In the genomic region with DNA sequence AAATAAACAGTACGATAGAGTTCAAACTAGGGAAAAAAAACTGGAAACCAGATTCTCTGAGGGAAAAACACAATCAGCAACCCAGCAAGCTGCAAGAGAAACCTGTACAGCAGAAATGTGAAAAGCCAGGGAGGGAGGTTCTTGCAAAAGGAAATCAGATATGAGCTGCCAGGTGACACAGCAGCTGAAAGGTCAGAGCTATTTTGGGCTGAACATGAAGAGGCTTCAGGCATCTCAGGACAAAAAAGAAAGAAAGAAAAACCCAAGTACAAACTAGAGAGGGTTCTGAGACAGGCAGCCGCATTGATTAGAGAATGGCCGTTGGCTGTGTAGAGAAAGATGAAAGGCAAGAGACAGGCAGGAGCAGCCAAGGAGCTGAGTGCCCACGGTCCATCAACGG, we compare ENCODE assay signal across 18 mouse cellular contexts.
DNase-seq lines count a peak whose midpoint lies in the region; ATAC-seq lines count a peak whose summit lies in the region.
"Had no signal": no experiment of that assay in that cellular context is flagged by ENCODE, and none has a peak within 500 bp of the region (broad histone marks: within the 10 kb centered on the region; RNA-seq: fewer than 3 reads in every experiment).

No protein-coding gene starts in this region.

- no peak overlapping the region for H3K4me3 ChIP-seq in embryonic facial prominence, embryonic 11.5 days (ENCODE audit: low read depth, low read length)
- H3K4me3 ChIP-seq in heart, embryonic 16.5 days (ENCODE audit: low read length), result no peak overlapping the region
- H3K4me3 ChIP-seq: hindbrain, embryonic 15.5 days; limb, embryonic 12.5 days; liver, embryonic 15.5 days; stomach, embryonic 15.5 days had no signal

- no peak overlapping the region for H3K27ac ChIP-seq in embryonic facial prominence, embryonic 11.5 days (replicated peaks; ENCODE audit: low read depth, low read length)
- no peak overlapping the region for H3K27ac ChIP-seq in heart, embryonic 16.5 days (ENCODE audit: low read length)
- H3K27ac ChIP-seq: hindbrain, embryonic 15.5 days; limb, embryonic 12.5 days; liver, embryonic 15.5 days; stomach, embryonic 15.5 days had no signal

- H3K36me3 ChIP-seq in embryonic facial prominence, embryonic 11.5 days (replicated peaks; ENCODE audit: control insufficient read depth, insufficient read depth, low read depth, low read length), result no peaks in the 10 kb centered on the region
- H3K36me3 ChIP-seq in heart, embryonic 16.5 days (ENCODE audit: control insufficient read depth, insufficient read depth), result no peaks in the 10 kb centered on the region
- H3K36me3 ChIP-seq: hindbrain, embryonic 15.5 days; limb, embryonic 12.5 days; liver, embryonic 15.5 days; stomach, embryonic 15.5 days had no signal

- H3K27me3 ChIP-seq in embryonic facial prominence, embryonic 11.5 days (ENCODE audit: control insufficient read depth, insufficient read depth, low read length), result no peaks in the 10 kb centered on the region
- no peaks in the 10 kb centered on the region for H3K27me3 ChIP-seq in heart, embryonic 16.5 days (ENCODE audit: control insufficient read depth, insufficient read depth, low read length)
- H3K27me3 ChIP-seq: hindbrain, embryonic 15.5 days; limb, embryonic 12.5 days; liver, embryonic 15.5 days; stomach, embryonic 15.5 days had no signal

- no peaks in the 10 kb centered on the region; the same call in 1 of the 2 replicates for H3K4me1 ChIP-seq in embryonic facial prominence, embryonic 11.5 days (ENCODE audit: control insufficient read depth, insufficient read depth, low read length)
- H3K4me1 ChIP-seq in heart, embryonic 16.5 days (ENCODE audit: control insufficient read depth, insufficient read depth, low read length), result 0 out of 2 replicates have a peak, but pooled peaks cover 6% of the 10 kb centered on the region
- H3K4me1 ChIP-seq: liver, embryonic 15.5 days; stomach, embryonic 15.5 days had no signal

- peak; percentile 22 for DNase-seq in heart, adult 11 months
- no peak for DNase-seq in heart, adult 9 months (ENCODE audit: low spot score in 2 of 2)
- DNase-seq in kidney, adult 9 months, result peak; percentile 12
- no peak for DNase-seq in kidney, postnatal 14 days
- peak; percentile 32 for DNase-seq in embryonic facial prominence, embryonic 11.5 days (ENCODE audit: low spot score)
- no peak for DNase-seq in cerebellum, postnatal 25 days
- DNase-seq: adrenal gland, postnatal 14 days; cerebellum, adult 11 months; right cerebral cortex, adult 18-20 months; spleen, adult 18-20 months had no signal

- H3K9me3 ChIP-seq in embryonic facial prominence, embryonic 11.5 days (replicated peaks; ENCODE audit: control insufficient read depth, low read length), result no peaks in the 10 kb centered on the region
- no peaks in the 10 kb centered on the region for H3K9me3 ChIP-seq in heart, embryonic 16.5 days (replicated peaks; ENCODE audit: control insufficient read depth, low read length)
- H3K9me3 ChIP-seq: hindbrain, embryonic 15.5 days; limb, embryonic 12.5 days; liver, embryonic 15.5 days; stomach, embryonic 15.5 days had no signal

- WGBS in embryonic facial prominence, embryonic 11.5 days, result 46% methylated on average over 5 of the region's 5 CpGs
- WGBS in heart, embryonic 16.5 days, result 26% methylated on average over 5 of the region's 5 CpGs

- H3K4me2 ChIP-seq in embryonic facial prominence, embryonic 11.5 days (ENCODE audit: low read depth, low read length), result no peak overlapping the region
- peak overlapping the region; percentile 16; the same call in 1 of the 2 replicates for H3K4me2 ChIP-seq in heart, embryonic 16.5 days (ENCODE audit: low read depth, low read length)
- H3K4me2 ChIP-seq: hindbrain, embryonic 15.5 days; limb, embryonic 12.5 days; liver, embryonic 15.5 days; stomach, embryonic 15.5 days had no signal

- no peak overlapping the region for H3K9ac ChIP-seq in embryonic facial prominence, embryonic 11.5 days (replicated peaks; ENCODE audit: low read length)
- no peak overlapping the region for H3K9ac ChIP-seq in heart, embryonic 16.5 days (ENCODE audit: low read length)
- H3K9ac ChIP-seq: hindbrain, embryonic 15.5 days; limb, embryonic 12.5 days; liver, embryonic 15.5 days; stomach, embryonic 15.5 days had no signal

- no peak for ATAC-seq in embryonic facial prominence, embryonic 11.5 days (replicated peaks; ENCODE audit: insufficient number of reproducible peaks, low FRiP score, low TSS enrichment, low read depth)
- ATAC-seq in heart, embryonic 16.5 days (replicated peaks; ENCODE audit: extremely low read depth, insufficient read depth, low FRiP score), result no peak
- ATAC-seq: CD4-positive, CD25-positive, alpha-beta regulatory T cell, adult 4 months; forebrain, embryonic 14.5 days; intestine, postnatal 0 days had no signal

Comparison
In these comparisons a context has a peak if more than half of its experiments do, and no peak if none do; other contexts are left out.
1. DNase-seq: peak in heart, adult 11 months (single experiment), kidney, adult 9 months (single experiment) and embryonic facial prominence, embryonic 11.5 days (single experiment); none in heart, adult 9 months (0 of 2), kidney, postnatal 14 days (single experiment) and cerebellum, postnatal 25 days (0 of 2).